Mouse (Mus musculus) limb, embryonic 15.5 days (tissue): Measurements from ENCODE around the gene Fam117b. TPM values are rescaled to one million over a fixed set of nuclear protein-coding genes. Genes with fewer than 3 reads are reported as not detected.

ENCODE experiments used
- ATAC-seq: fragments of 200-750 bp; cut with Nextera tagmentation; 2 replicates; pipeline ENCODE4 v1.8.0; 2017; ENCODE audit warnings: low read depth, moderate TSS enrichment; ENCODE audit not compliant: insufficient number of reproducible peaks, low FRiP score, low TSS enrichment
- H3K27ac ChIP-seq: fragments of 300-500 bp; sonication (generic); 2 replicates; pipeline ENCODE4 v1.5.1; 2015; ENCODE audit warnings: moderate library complexity, mild to moderate bottlenecking, inconsistent platforms
- H3K27me3 ChIP-seq: fragments of 300-500 bp; sonication (generic); 2 replicates; pipeline ENCODE4 v1.6.1; 2015; ENCODE audit warnings: inconsistent platforms
- H3K36me3 ChIP-seq: fragments of 300-500 bp; sonication (generic); 2 replicates; pipeline ENCODE4 v1.6.1; 2015; ENCODE audit warnings: inconsistent platforms
- H3K4me1 ChIP-seq: fragments of 300-500 bp; sonication (generic); 2 replicates; pipeline ENCODE4 v1.6.1; 2015; ENCODE audit warnings: inconsistent platforms
- H3K4me2 ChIP-seq: fragments of 300-500 bp; sonication (generic); 2 replicates; pipeline ENCODE4 v1.6.1; 2015; ENCODE audit warnings: mild to moderate bottlenecking, inconsistent platforms
- H3K4me3 ChIP-seq: fragments of 300-500 bp; sonication (generic); 2 replicates; pipeline ENCODE4 v1.5.1; 2015; ENCODE audit warnings: mild to moderate bottlenecking, inconsistent platforms
- H3K9ac ChIP-seq: fragments of 300-500 bp; sonication (generic); 2 replicates; pipeline ENCODE4 v1.6.1; 2015; ENCODE audit warnings: inconsistent platforms
- H3K9me3 ChIP-seq: fragments of 300-500 bp; sonication (generic); 2 replicates; pipeline ENCODE4 v1.6.1; 2016; ENCODE audit warnings: inconsistent platforms
- WGBS: fragments of 180-500 bp; shearing (Covaris S2); methylation state at CpG from one replicate; pipeline ENCODE4 v1.1.7; 2015; 5-methylcytosine and 5-hydroxymethylcytosine counted together
- polyA plus RNA-seq: library from polyadenylated mRNA; unstranded; fragments of >200 nt; fragmentation: Nextera tagmentation; extraction: Ambion mirVana; gene quantifications from 2 replicates; pipeline ENCODE4 v1.2.1, GENCODE M21; 2015

Fam117b gene
- polyA plus RNA-seq, 1 experiment from 2014 or later: 8.3 TPM

- H3K9me3 ChIP-seq: no peaks in the 10 kb centered on the region
- H3K27ac ChIP-seq: no peak overlapping the region
- WGBS: 77% methylated on average over 6 of the region's 6 CpGs
- H3K36me3 ChIP-seq: no peaks in the 10 kb centered on the region
- no peak overlapping the region for H3K4me3 ChIP-seq
- no peak overlapping the region for H3K4me2 ChIP-seq
- H3K4me1 ChIP-seq: 0 out of 2 replicates have a peak, but pooled peaks cover 4% of the 10 kb centered on the region
- no peak for ATAC-seq
- no peaks in the 10 kb centered on the region for H3K27me3 ChIP-seq
- no peak overlapping the region for H3K9ac ChIP-seq
Observed at GRCm38 (mm10) chr1:59942057-59942790, 29.4 kb downstream of the Fam117b start.

- 37% methylated on average over 5 of the region's 5 CpGs for WGBS
- H3K4me1 ChIP-seq: 0 out of 2 replicates have a peak, but pooled peaks cover 4% of the 10 kb centered on the region
- peaks cover under 1% of the 10 kb centered on the region for H3K36me3 ChIP-seq
- H3K27me3 ChIP-seq: no peaks in the 10 kb centered on the region
- H3K9ac ChIP-seq: no peak overlapping the region
- no peak overlapping the region for H3K27ac ChIP-seq
- no peak for ATAC-seq
- no peaks in the 10 kb centered on the region for H3K9me3 ChIP-seq
- no peak overlapping the region for H3K4me3 ChIP-seq
- H3K4me2 ChIP-seq: no peak overlapping the region
Observed at GRCm38 (mm10) chr1:59943825-59944224, 31.0 kb downstream of the Fam117b start.

GRCm38 (mm10) chr1:59945969-59946368, 33.2 kb downstream of the Fam117b start:
- Histone ChIP-seq H3K27me3 (no peaks in the 10 kb centered on the region), H3K36me3 (peaks cover 10% of the 10 kb centered on the region), H3K4me1 (0 out of 2 replicates have a peak, but pooled peaks cover 4% of the 10 kb centered on the region), H3K9me3 (no peaks in the 10 kb centered on the region), H3K4me2 (no peak overlapping the region), H3K9ac (no peak overlapping the region), H3K4me3 (no peak overlapping the region), H3K27ac (no peak overlapping the region)
- ATAC-seq: no peak
- 72% methylated on average over 1 of the region's 1 CpGs for WGBS

- H3K36me3 ChIP-seq: peaks cover 10% of the 10 kb centered on the region
- no peaks in the 10 kb centered on the region for H3K9me3 ChIP-seq
- 97% methylated on average over 4 of the region's 4 CpGs for WGBS
- H3K4me3 ChIP-seq: no peak overlapping the region
- H3K4me2 ChIP-seq: no peak overlapping the region
- no peak overlapping the region for H3K27ac ChIP-seq
- no peak for ATAC-seq
- no peaks in the 10 kb centered on the region for H3K27me3 ChIP-seq
- H3K4me1 ChIP-seq: 0 out of 2 replicates have a peak, but pooled peaks cover 4% of the 10 kb centered on the region
- no peak overlapping the region for H3K9ac ChIP-seq
Observed at GRCm38 (mm10) chr1:59947509-59947908, 34.7 kb downstream of the Fam117b start.

GRCm38 (mm10) chr1:59957206-59957605, 44.4 kb downstream of the Fam117b start:
- H3K27me3 ChIP-seq: no peaks in the 10 kb centered on the region
- no peaks in the 10 kb centered on the region for H3K9me3 ChIP-seq
- H3K9ac ChIP-seq: no peak overlapping the region
- no peak overlapping the region for H3K27ac ChIP-seq
- no peak overlapping the region for H3K4me2 ChIP-seq
- H3K4me1 ChIP-seq: no peaks in the 10 kb centered on the region
- peaks cover 12% of the 10 kb centered on the region; the same call in 1 of the 2 replicates for H3K36me3 ChIP-seq
- no peak for ATAC-seq
- WGBS: 65% methylated on average over 3 of the region's 3 CpGs
- no peak overlapping the region for H3K4me3 ChIP-seq

GRCm38 (mm10) chr1:59959941-59960340, 47.1 kb downstream of the Fam117b start:
- 89% methylated on average over 1 of the region's 1 CpGs for WGBS
- Histone ChIP-seq H3K4me2 (no peak overlapping the region), H3K27me3 (no peaks in the 10 kb centered on the region), H3K27ac (no peak overlapping the region), H3K36me3 (peaks cover 14% of the 10 kb centered on the region; the same call in 1 of the 2 replicates), H3K9ac (no peak overlapping the region), H3K4me1 (no peaks in the 10 kb centered on the region), H3K9me3 (no peaks in the 10 kb centered on the region), H3K4me3 (no peak overlapping the region)
- no peak for ATAC-seq

GRCm38 (mm10) chr1:59966171-59966785, 53.5 kb downstream of the Fam117b start:
- ATAC-seq: no peak

GRCm38 (mm10) chr1:59967291-59967690, 54.5 kb downstream of the Fam117b start:
- Histone ChIP-seq H3K9ac (no peak overlapping the region), H3K27ac (no peak overlapping the region), H3K36me3 (peaks cover 21% of the 10 kb centered on the region), H3K9me3 (no peaks in the 10 kb centered on the region), H3K27me3 (no peaks in the 10 kb centered on the region), H3K4me1 (no peaks in the 10 kb centered on the region), H3K4me3 (no peak overlapping the region), H3K4me2 (no peak overlapping the region)
- WGBS: 91% methylated on average over 4 of the region's 4 CpGs
- no peak for ATAC-seq

More at GRCm38 (mm10) chr1:59966171-59966785, 53.5 kb downstream of the Fam117b start:
- Histone ChIP-seq H3K4me3 (no peak overlapping the region), H3K9me3 (no peaks in the 10 kb centered on the region), H3K9ac (no peak overlapping the region), H3K4me2 (no peak overlapping the region), H3K36me3 (peaks cover 24% of the 10 kb centered on the region), H3K27ac (no peak overlapping the region), H3K27me3 (no peaks in the 10 kb centered on the region), H3K4me1 (no peaks in the 10 kb centered on the region)
- 77% methylated on average over 6 of the region's 6 CpGs for WGBS

GRCm38 (mm10) chr1:59986626-59987025, 73.8 kb downstream of the Fam117b start:
- H3K9ac ChIP-seq: no peak overlapping the region
- no peaks in the 10 kb centered on the region for H3K4me1 ChIP-seq
- H3K4me2 ChIP-seq: no peak overlapping the region
- ATAC-seq: no peak
- H3K9me3 ChIP-seq: no peaks in the 10 kb centered on the region
- no peaks in the 10 kb centered on the region for H3K27me3 ChIP-seq
- H3K36me3 ChIP-seq: peaks cover 19% of the 10 kb centered on the region
- H3K4me3 ChIP-seq: no peak overlapping the region
- H3K27ac ChIP-seq: no peak overlapping the region

GRCm38 (mm10) chr1:59987399-59988040, 74.7 kb downstream of the Fam117b start:
- 82% methylated on average over 3 of the region's 3 CpGs for WGBS
- ATAC-seq: no peak
- Histone ChIP-seq H3K4me2 (no peak overlapping the region), H3K4me1 (no peaks in the 10 kb centered on the region), H3K36me3 (peaks cover 19% of the 10 kb centered on the region), H3K9ac (no peak overlapping the region), H3K4me3 (no peak overlapping the region), H3K27ac (no peak overlapping the region), H3K9me3 (no peaks in the 10 kb centered on the region), H3K27me3 (no peaks in the 10 kb centered on the region)

- WGBS: 54% methylated on average over 3 of the region's 3 CpGs
- no peaks in the 10 kb centered on the region for H3K9me3 ChIP-seq
Observed at GRCm38 (mm10) chr1:59995646-59996045, 82.8 kb downstream of the Fam117b start.

GRCm38 (mm10) chr1:59997352-59997751, 84.5 kb downstream of the Fam117b start:
- no peaks in the 10 kb centered on the region for H3K9me3 ChIP-seq
- H3K4me2 ChIP-seq: no peak overlapping the region
- H3K27me3 ChIP-seq: no peaks in the 10 kb centered on the region
- no peak for ATAC-seq
- no peak overlapping the region for H3K4me3 ChIP-seq
- no peak overlapping the region for H3K9ac ChIP-seq
- H3K27ac ChIP-seq: no peak overlapping the region
- H3K4me1 ChIP-seq: no peaks in the 10 kb centered on the region
- H3K36me3 ChIP-seq: no peaks in the 10 kb centered on the region
- 66% methylated on average over 5 of the region's 5 CpGs for WGBS

More at GRCm38 (mm10) chr1:59995646-59996045, 82.8 kb downstream of the Fam117b start:
- no peak overlapping the region for H3K27ac ChIP-seq
- H3K27me3 ChIP-seq: no peaks in the 10 kb centered on the region
- no peak overlapping the region for H3K4me2 ChIP-seq
- peaks cover 7% of the 10 kb centered on the region; the same call in 1 of the 2 replicates for H3K36me3 ChIP-seq
- H3K4me3 ChIP-seq: no peak overlapping the region
- H3K9ac ChIP-seq: no peak overlapping the region
- no peak for ATAC-seq
- no peaks in the 10 kb centered on the region for H3K4me1 ChIP-seq
